Mouse (Mus musculus): Measurements from ENCODE around the gene Vash1. TPM values are rescaled to one million over a fixed set of nuclear protein-coding genes. Genes with fewer than 3 reads are reported as not detected.
A peak's percentile ranks its signal among the peaks of the same experiment; 100 is the strongest.

The Vash1 gene
- polyA plus RNA-seq, 1 experiment from 2014 or later, result 5.5 TPM

DNA sequence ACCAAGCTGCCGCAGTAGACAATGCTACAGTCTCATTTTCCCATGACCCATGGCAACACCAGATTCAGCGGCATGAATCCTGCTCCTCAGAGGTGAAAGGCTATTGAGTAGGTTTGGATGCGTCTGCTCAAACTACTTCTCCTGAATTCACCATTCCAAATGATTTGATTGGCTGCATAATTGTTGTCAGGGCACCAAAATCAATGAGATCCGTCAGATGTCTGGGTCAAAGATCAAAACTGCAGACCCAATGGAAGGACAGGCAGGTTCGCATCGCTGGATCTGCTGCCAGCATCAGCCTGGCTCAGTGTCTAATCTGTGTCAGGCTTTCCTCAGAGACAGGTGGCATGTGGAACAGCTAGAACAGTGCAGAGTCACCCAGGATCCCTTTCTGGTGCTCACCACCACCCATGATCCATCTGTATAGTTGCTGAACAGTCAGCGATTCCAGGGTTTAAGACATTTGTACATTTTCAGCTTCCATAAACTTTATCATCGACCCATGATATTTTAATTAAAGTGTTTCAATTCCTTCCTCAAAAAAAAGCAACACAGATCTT is 27.1 kb upstream of the Vash1 start:
- H3K4me2 ChIP-seq (ENCODE audit: low read depth, low read length), result no peak overlapping the region
- no peaks in the 10 kb centered on the region for H3K36me3 ChIP-seq (ENCODE audit: control insufficient read depth, insufficient read depth, low read length)
- no peak overlapping the region for H3K9ac ChIP-seq (ENCODE audit: low read depth, low read length)
- no peak overlapping the region for H3K27ac ChIP-seq (ENCODE audit: low read length)
- H3K9me3 ChIP-seq (ENCODE audit: control insufficient read depth, low read length), result no peaks in the 10 kb centered on the region
- no peak overlapping the region for H3K4me3 ChIP-seq (ENCODE audit: low read length)
- 88% methylated on average over 8 of the region's 8 CpGs for WGBS
- no peaks in the 10 kb centered on the region for H3K27me3 ChIP-seq (replicated peaks; ENCODE audit: control insufficient read depth, insufficient read depth, low read length)
- no peak for ATAC-seq
- no peaks in the 10 kb centered on the region for H3K4me1 ChIP-seq (ENCODE audit: control insufficient read depth, insufficient read depth, low read length)

- no peak overlapping the region for H3K9ac ChIP-seq (ENCODE audit: low read depth, low read length)
- 38% methylated on average over 4 of the region's 4 CpGs for WGBS
- no peak overlapping the region for H3K4me3 ChIP-seq (ENCODE audit: low read length)
- no peaks in the 10 kb centered on the region for H3K4me1 ChIP-seq (ENCODE audit: control insufficient read depth, insufficient read depth, low read length)
- H3K27ac ChIP-seq (ENCODE audit: low read length), result peak overlapping the region; percentile 34; the same call in 1 of the 2 replicates
- no peaks in the 10 kb centered on the region for H3K36me3 ChIP-seq (ENCODE audit: control insufficient read depth, insufficient read depth, low read length)
- no peaks in the 10 kb centered on the region for H3K27me3 ChIP-seq (replicated peaks; ENCODE audit: control insufficient read depth, insufficient read depth, low read length)
- no peak overlapping the region for H3K4me2 ChIP-seq (ENCODE audit: low read depth, low read length)
- ATAC-seq, result peak; percentile 76
- H3K9me3 ChIP-seq (ENCODE audit: control insufficient read depth, low read length), result no peaks in the 10 kb centered on the region
Measured at GRCm38 (mm10) chr12:86652570-86653041, 25.9 kb upstream of the Vash1 start.

DNA sequence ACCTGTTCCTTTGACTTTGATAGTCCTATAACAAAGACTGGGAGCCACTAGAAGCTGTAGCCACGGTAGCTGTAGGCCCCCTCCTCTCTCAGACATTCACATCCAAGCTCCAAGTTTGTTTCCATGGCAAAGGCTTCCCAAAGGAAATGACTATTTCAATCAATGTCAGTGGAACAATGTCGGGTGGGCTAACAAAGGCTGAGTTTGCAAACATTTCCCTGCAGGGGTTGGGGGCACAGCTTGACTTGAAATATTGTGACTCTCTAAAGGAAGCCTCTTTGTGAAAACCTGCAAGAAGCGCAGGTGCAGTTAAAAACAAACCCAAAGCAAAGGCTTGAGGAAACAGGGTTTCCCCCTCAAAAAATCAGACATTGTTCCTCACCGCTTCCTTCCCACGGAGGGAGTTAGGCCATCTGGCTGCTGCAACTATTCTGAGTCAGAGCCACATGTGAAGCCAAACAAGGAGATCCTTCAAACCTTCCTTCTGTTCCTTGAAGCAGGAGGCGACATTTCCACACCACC is 19.0 kb upstream of the Vash1 start:
- WGBS, result 34% methylated on average over 6 of the region's 6 CpGs
- Histone ChIP-seq H3K27me3 (replicated peaks; ENCODE audit: control insufficient read depth, insufficient read depth, low read length) (no peaks in the 10 kb centered on the region), H3K36me3 (ENCODE audit: control insufficient read depth, insufficient read depth, low read length) (no peaks in the 10 kb centered on the region), H3K4me2 (ENCODE audit: low read depth, low read length) (no peak overlapping the region), H3K4me3 (ENCODE audit: low read length) (no peak overlapping the region), H3K27ac (ENCODE audit: low read length) (no peak overlapping the region; the same call in 1 of the 2 replicates), H3K9ac (ENCODE audit: low read depth, low read length) (no peak overlapping the region), H3K9me3 (ENCODE audit: control insufficient read depth, low read length) (no peaks in the 10 kb centered on the region), H3K4me1 (ENCODE audit: control insufficient read depth, insufficient read depth, low read length) (no peaks in the 10 kb centered on the region)
- ATAC-seq, result no peak

GRCm38 (mm10) chr12:86660466-86660865 is 18.0 kb upstream of the Vash1 start:
- H3K27ac ChIP-seq (ENCODE audit: low read length), result no peak overlapping the region
- H3K9me3 ChIP-seq (ENCODE audit: control insufficient read depth, low read length), result no peaks in the 10 kb centered on the region
- H3K9ac ChIP-seq (ENCODE audit: low read depth, low read length), result no peak overlapping the region
- no peak overlapping the region for H3K4me3 ChIP-seq (ENCODE audit: low read length)
- 76% methylated on average over 2 of the region's 2 CpGs for WGBS
- no peaks in the 10 kb centered on the region for H3K4me1 ChIP-seq (ENCODE audit: control insufficient read depth, insufficient read depth, low read length)
- ATAC-seq, result no peak
- no peaks in the 10 kb centered on the region for H3K36me3 ChIP-seq (ENCODE audit: control insufficient read depth, insufficient read depth, low read length)
- no peaks in the 10 kb centered on the region for H3K27me3 ChIP-seq (replicated peaks; ENCODE audit: control insufficient read depth, insufficient read depth, low read length)
- no peak overlapping the region for H3K4me2 ChIP-seq (ENCODE audit: low read depth, low read length)

DNA sequence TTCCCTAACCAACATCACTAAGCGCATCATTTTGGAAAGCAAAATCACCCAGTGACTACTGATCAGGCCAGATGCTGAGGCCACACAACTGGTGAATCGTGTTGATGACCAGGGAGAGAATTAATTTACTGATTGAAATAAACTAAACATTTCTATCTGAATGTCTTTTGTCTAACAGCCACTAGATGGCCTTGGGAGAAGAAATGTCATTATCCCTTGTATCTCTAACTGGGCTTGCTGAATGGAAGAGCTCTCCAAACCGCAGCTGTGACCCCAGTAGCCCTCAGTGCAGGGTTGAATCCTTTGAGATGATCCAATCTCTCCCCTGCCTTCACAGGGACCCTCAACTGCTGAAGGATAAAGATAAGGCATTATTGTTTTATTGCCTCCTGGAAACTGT is 12.8 kb upstream of the Vash1 start:
- Histone ChIP-seq H3K9me3 (ENCODE audit: control insufficient read depth, low read length) (no peaks in the 10 kb centered on the region), H3K36me3 (ENCODE audit: control insufficient read depth, insufficient read depth, low read length) (no peaks in the 10 kb centered on the region), H3K9ac (ENCODE audit: low read depth, low read length) (no peak overlapping the region), H3K27ac (ENCODE audit: low read length) (no peak overlapping the region), H3K4me3 (ENCODE audit: low read length) (no peak overlapping the region), H3K4me2 (ENCODE audit: low read depth, low read length) (no peak overlapping the region), H3K27me3 (replicated peaks; ENCODE audit: control insufficient read depth, insufficient read depth, low read length) (no peaks in the 10 kb centered on the region), H3K4me1 (ENCODE audit: control insufficient read depth, insufficient read depth, low read length) (no peaks in the 10 kb centered on the region)
- 48% methylated on average over 3 of the region's 3 CpGs for WGBS
- ATAC-seq, result no peak

DNA sequence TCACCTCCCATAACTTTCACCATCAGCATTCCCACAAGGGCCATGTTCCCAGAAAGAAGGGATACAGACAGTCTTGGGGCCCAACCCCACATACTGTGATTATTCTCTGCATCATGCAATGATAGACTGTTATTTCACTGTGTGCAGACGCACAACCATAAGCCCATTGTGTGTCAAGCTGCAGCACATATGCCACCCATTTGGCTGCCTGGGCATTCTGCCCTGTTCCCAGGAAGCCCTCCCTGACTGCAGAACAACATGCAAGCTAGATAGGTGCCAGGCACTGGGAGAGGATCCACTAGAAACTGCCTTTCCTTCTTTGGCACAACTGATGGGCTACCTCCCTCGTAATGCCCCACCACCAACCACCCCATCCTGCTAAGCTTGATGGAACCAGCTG is 10.1 kb upstream of the Vash1 start:
- Histone ChIP-seq H3K9me3 (ENCODE audit: control insufficient read depth, low read length) (no peaks in the 10 kb centered on the region), H3K27me3 (replicated peaks; ENCODE audit: control insufficient read depth, insufficient read depth, low read length) (no peaks in the 10 kb centered on the region), H3K4me2 (ENCODE audit: low read depth, low read length) (no peak overlapping the region), H3K4me3 (ENCODE audit: low read length) (no peak overlapping the region), H3K27ac (ENCODE audit: low read length) (no peak overlapping the region), H3K4me1 (ENCODE audit: control insufficient read depth, insufficient read depth, low read length) (no peaks in the 10 kb centered on the region), H3K9ac (ENCODE audit: low read depth, low read length) (no peak overlapping the region), H3K36me3 (ENCODE audit: control insufficient read depth, insufficient read depth, low read length) (no peaks in the 10 kb centered on the region)
- no peak for ATAC-seq
- 93% methylated on average over 2 of the region's 2 CpGs for WGBS

GRCm38 (mm10) chr12:86672105-86672504 is 6.4 kb upstream of the Vash1 start:
- H3K4me3 ChIP-seq (ENCODE audit: low read length), result no peak overlapping the region
- H3K4me1 ChIP-seq (ENCODE audit: control insufficient read depth, insufficient read depth, low read length), result no peaks in the 10 kb centered on the region
- no peak overlapping the region for H3K27ac ChIP-seq (ENCODE audit: low read length)
- H3K9me3 ChIP-seq (ENCODE audit: control insufficient read depth, low read length), result no peaks in the 10 kb centered on the region
- H3K4me2 ChIP-seq (ENCODE audit: low read depth, low read length), result no peak overlapping the region
- no peaks in the 10 kb centered on the region for H3K27me3 ChIP-seq (replicated peaks; ENCODE audit: control insufficient read depth, insufficient read depth, low read length)
- 80% methylated on average over 4 of the region's 4 CpGs for WGBS
- no peak for ATAC-seq
- H3K36me3 ChIP-seq (ENCODE audit: control insufficient read depth, insufficient read depth, low read length), result no peaks in the 10 kb centered on the region
- no peak overlapping the region for H3K9ac ChIP-seq (ENCODE audit: low read depth, low read length)

DNA sequence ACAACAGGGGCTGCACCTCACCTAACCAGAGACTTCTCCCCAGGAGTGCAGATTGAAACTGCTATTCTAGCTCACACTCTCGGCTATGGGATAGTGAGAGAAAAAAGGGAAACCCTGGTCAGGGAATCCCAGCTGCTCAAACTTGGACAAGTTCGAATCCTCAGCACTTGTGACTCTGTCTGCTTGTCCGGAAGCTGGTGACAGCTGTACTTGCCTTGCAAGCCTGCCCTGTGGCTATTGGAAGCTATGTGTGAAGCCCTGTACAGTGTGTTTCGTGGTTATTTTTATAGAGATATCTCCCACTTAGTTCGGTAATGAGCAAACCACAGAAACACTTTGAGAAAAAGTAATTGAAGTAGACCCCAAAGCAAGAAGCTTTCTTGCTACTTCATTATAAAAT is 6.0 kb upstream of the Vash1 start:
- WGBS, result 79% methylated on average over 5 of the region's 5 CpGs
- Histone ChIP-seq H3K36me3 (ENCODE audit: control insufficient read depth, insufficient read depth, low read length) (no peaks in the 10 kb centered on the region), H3K4me1 (ENCODE audit: control insufficient read depth, insufficient read depth, low read length) (no peaks in the 10 kb centered on the region), H3K9ac (ENCODE audit: low read depth, low read length) (no peak overlapping the region), H3K27me3 (replicated peaks; ENCODE audit: control insufficient read depth, insufficient read depth, low read length) (no peaks in the 10 kb centered on the region), H3K4me3 (ENCODE audit: low read length) (no peak overlapping the region), H3K9me3 (ENCODE audit: control insufficient read depth, low read length) (no peaks in the 10 kb centered on the region), H3K27ac (ENCODE audit: low read length) (no peak overlapping the region), H3K4me2 (ENCODE audit: low read depth, low read length) (no peak overlapping the region)
- no peak for ATAC-seq

GRCm38 (mm10) chr12:86679546-86679930 is 1.0 kb downstream of the Vash1 start:
- peak; percentile 37; the same call in 1 of the 2 replicates for ATAC-seq
- Histone ChIP-seq H3K36me3 (ENCODE audit: control insufficient read depth, insufficient read depth, low read length) (no peaks in the 10 kb centered on the region), H3K4me1 (ENCODE audit: control insufficient read depth, insufficient read depth, low read length) (peaks cover 4% of the 10 kb centered on the region; the same call in 1 of the 2 replicates), H3K9ac (ENCODE audit: low read depth, low read length) (peak overlapping the region; percentile 79), H3K4me3 (ENCODE audit: low read length) (peak overlapping the region; percentile 78), H3K4me2 (ENCODE audit: low read depth, low read length) (peak overlapping the region; percentile 100), H3K27ac (ENCODE audit: low read length) (peak overlapping the region; percentile 76; the same call in 1 of the 2 replicates), H3K9me3 (ENCODE audit: control insufficient read depth, low read length) (no peaks in the 10 kb centered on the region), H3K27me3 (replicated peaks; ENCODE audit: control insufficient read depth, insufficient read depth, low read length) (no peaks in the 10 kb centered on the region)
- 2% methylated on average over 9 of the region's 9 CpGs for WGBS

Measured in intestine, embryonic 16.5 days (tissue).